Mouse (Mus musculus): ENCODE results near the gene Rbm19.

GRCm38 (mm10) chr5:120137846-120138245, 21.6 kb downstream of the Rbm19 start:
- no peak for TF ChIP-seq MAX (IDR thresholded peaks at IDR 0.05; ENCODE audit: low read length)
- no peak for TF ChIP-seq CTCF (IDR thresholded peaks at IDR 0.05 in 2 of 3, conservative IDR thresholded peaks at IDR 0.05 in 1 of 3; ENCODE audit: control insufficient read depth in 1 of 3, insufficient read depth in 1 of 3, low read depth in 2 of 3, low read length in 3 of 3, poor library complexity in 1 of 3, severe bottlenecking in 1 of 3)
- no peak for TF ChIP-seq ETS1 (IDR thresholded peaks at IDR 0.05; ENCODE audit: low read depth, low read length)
- no peak for TF ChIP-seq EP300 (IDR thresholded peaks at IDR 0.05; ENCODE audit: low read depth in 1 of 2, low read length in 2 of 2)
- TF ChIP-seq POLR2A (IDR thresholded peaks at IDR 0.05; ENCODE audit: control insufficient read depth in 1 of 2, insufficient read depth in 1 of 2, low read depth in 1 of 2, low read length in 2 of 2, poor library complexity in 1 of 2): no peak
